Mouse (Mus musculus) E14TG2a.4 (cell line): ENCODE measurements around the gene Npas3.

ENCODE experiments used
- CTCF ChIP-seq: conservative IDR thresholded peaks from 2 replicates; pipeline ENCODE4 v1.5.1; 2014; ENCODE audit warnings: low read length
- POU5F1 ChIP-seq: IDR thresholded peaks from 2 replicates; pipeline ENCODE4 v1.6.1; 2014; ENCODE audit warnings: low read length, borderline replicate concordance

- no peak for TF ChIP-seq CTCF
- TF ChIP-seq POU5F1: no peak
These were observed 628.2 kb downstream of the Npas3 start for GRCm38 (mm10) chr12:53876693-53877092.
